Mouse (Mus musculus) urinary bladder, postnatal 25 days (tissue): ENCODE data around the gene Nr1d2.
"Not testable (repeated sequence)": the region's sequence is repeated elsewhere in the genome, so short reads cannot be mapped to it uniquely, and the experiment has no call there.

Experiments
- DNase-seq: peaks from one replicate; pipeline ENCODE4 v3.0.0; 2022; ENCODE audit warnings: low spot score

The Nr1d2 gene

GRCm38 (mm10) chr14:18238750-18239731 is at the start of gene Nr1d2:
Gene Nr1d2 (minus strand): TSS chr14:18239127.
- DNase-seq, result peak; percentile 97

- DNase-seq, result no peak
Observed at GRCm38 (mm10) chr14:18287391-18287790, 48.5 kb upstream of the Nr1d2 start.

GRCm38 (mm10) chr14:18286441-18286840 is 47.5 kb upstream of the Nr1d2 start:
- no peak for DNase-seq

- no peak for DNase-seq
Observed at GRCm38 (mm10) chr14:18285476-18285875, 46.5 kb upstream of the Nr1d2 start.

- DNase-seq, result no peak
Observed at GRCm38 (mm10) chr14:18284581-18284980, 45.7 kb upstream of the Nr1d2 start.

- DNase-seq, result no peak
Observed at GRCm38 (mm10) chr14:18280375-18280774, 41.4 kb upstream of the Nr1d2 start.

- no peak for DNase-seq
Observed at GRCm38 (mm10) chr14:18274526-18274925, 35.6 kb upstream of the Nr1d2 start.

GRCm38 (mm10) chr14:18271666-18272065 is 32.7 kb upstream of the Nr1d2 start:
- DNase-seq, result no peak

GRCm38 (mm10) chr14:18270529-18271441 is 31.9 kb upstream of the Nr1d2 start, which contains the start of the genes Nkiras1 and Rpl15:
Gene Nkiras1 (plus strand): TSS chr14:18271136.
Gene Rpl15 (minus strand): TSS chr14:18271391.
- peak; percentile 92 for DNase-seq

GRCm38 (mm10) chr14:18269947-18270528 is 31.1 kb upstream of the Nr1d2 start:
- not testable (repeated sequence) for DNase-seq

- no peak for DNase-seq
Observed at GRCm38 (mm10) chr14:18263427-18263826, 24.5 kb upstream of the Nr1d2 start.

- DNase-seq, result no peak
Observed at GRCm38 (mm10) chr14:18261203-18261602, 22.3 kb upstream of the Nr1d2 start.

- no peak for DNase-seq
Observed at GRCm38 (mm10) chr14:18242638-18243130, 3.8 kb upstream of the Nr1d2 start.

- no peak for DNase-seq
Observed at GRCm38 (mm10) chr14:18241786-18242185, 2.9 kb upstream of the Nr1d2 start.

- DNase-seq, result no peak
Observed at GRCm38 (mm10) chr14:18240132-18240531, 1.2 kb upstream of the Nr1d2 start.

GRCm38 (mm10) chr14:18238131-18238749 is 687 bp downstream of the Nr1d2 start:
- DNase-seq, result peak; percentile 95

GRCm38 (mm10) chr14:18237381-18237780 is 1.5 kb downstream of the Nr1d2 start:
- no peak for DNase-seq

GRCm38 (mm10) chr14:18236496-18237235 is 2.3 kb downstream of the Nr1d2 start:
- DNase-seq, result not testable (repeated sequence)

GRCm38 (mm10) chr14:18233981-18234960 is 4.7 kb downstream of the Nr1d2 start:
- DNase-seq, result no peak
